Mouse (Mus musculus): ENCODE data around the gene Ttc30a1.

The Ttc30a1 gene

GRCm38 (mm10) chr2:75929786-75930444 lies 51.9 kb downstream of the Ttc30a1 start:
- DNase-seq = no peak

DNA sequence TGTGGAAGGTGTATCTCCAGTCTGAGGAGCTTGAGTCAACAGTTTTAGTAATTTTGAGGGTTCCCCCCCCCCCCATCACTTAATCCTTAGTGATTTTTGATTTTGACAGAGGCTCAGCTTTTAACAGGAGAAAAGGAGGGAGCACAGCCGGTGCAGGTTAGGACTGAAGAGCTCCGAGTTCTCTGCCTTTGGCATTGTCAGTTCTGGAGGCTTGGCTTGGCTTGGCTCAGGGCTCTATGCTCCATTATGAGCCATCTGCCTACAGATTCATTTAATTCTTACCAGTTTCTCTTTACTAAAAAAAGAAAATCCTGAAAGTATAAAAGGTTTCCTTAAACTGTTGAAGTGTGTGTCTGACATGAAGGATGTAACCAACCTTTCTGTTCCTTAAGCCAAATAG lies 52.6 kb downstream of the Ttc30a1 start:
- no peak for DNase-seq

All from right cerebral cortex, postnatal 14 days (tissue).